Mouse (Mus musculus): ENCODE data around the gene Mbnl2.

- TF ChIP-seq CTCF (IDR thresholded peaks at IDR 0.05; ENCODE audit: extremely low read depth, insufficient read length, insufficient replicate concordance, low read depth, low read length) = no peak
- no peak for TF ChIP-seq POLR2A (IDR thresholded peaks at IDR 0.05; ENCODE audit: low read depth, low read length)
These were observed 9.6 kb upstream of the Mbnl2 start for GRCm38 (mm10) chr14:120265886-120266285.

All from small intestine, adult 2 months (tissue).